Mouse (Mus musculus) intestine, postnatal 0 days (tissue): Measurements from ENCODE around the gene Rpl26. TPM values are rescaled to one million over a fixed set of nuclear protein-coding genes. Genes with fewer than 3 reads are reported as not detected.

ENCODE experiments used
- ATAC-seq: fragments of 200-750 bp; cut with Nextera tagmentation; 2 replicates; pipeline ENCODE4 v1.8.0; 2017; ENCODE audit warnings: mild to moderate bottlenecking, moderate TSS enrichment, moderate library complexity
- H3K27ac ChIP-seq: fragments of 300-500 bp; sonication (generic); 2 replicates; pipeline ENCODE4 v1.5.1; 2014; ENCODE audit warnings: mild to moderate bottlenecking, low read depth, low read length, moderate library complexity
- H3K27me3 ChIP-seq: fragments of 300-500 bp; sonication (generic); replicated peaks from 2 replicates; pipeline ENCODE4 v1.6.1; 2014; ENCODE audit warnings: low read length, mixed read lengths; ENCODE audit not compliant: control insufficient read depth, insufficient read depth
- H3K36me3 ChIP-seq: fragments of 300-500 bp; sonication (generic); 2 replicates; pipeline ENCODE4 v1.6.1; 2014; ENCODE audit warnings: mild to moderate bottlenecking, moderate library complexity; ENCODE audit not compliant: control insufficient read depth, insufficient read depth
- H3K4me1 ChIP-seq: fragments of 300-500 bp; sonication (generic); replicated peaks from 2 replicates; pipeline ENCODE4 v1.6.1; 2014; ENCODE audit warnings: antibody characterized with exemption, low read length, mixed read lengths; ENCODE audit not compliant: control insufficient read depth, insufficient read depth
- H3K4me2 ChIP-seq: fragments of 300-500 bp; sonication (generic); replicated peaks from 2 replicates; pipeline ENCODE4 v1.6.1; 2014; ENCODE audit warnings: low read depth, mild to moderate bottlenecking, moderate library complexity
- H3K4me3 ChIP-seq: fragments of 300-500 bp; sonication (generic); 2 replicates; pipeline ENCODE4 v1.5.1; 2014; ENCODE audit warnings: low read depth, low read length
- H3K9ac ChIP-seq: fragments of 300-500 bp; sonication (generic); 2 replicates; pipeline ENCODE4 v1.6.1; 2014; ENCODE audit warnings: mild to moderate bottlenecking, low read depth, low read length
- H3K9me3 ChIP-seq: fragments of 300-500 bp; sonication (generic); 2 replicates; pipeline ENCODE4 v1.6.1; 2016; ENCODE audit warnings: mixed run types; ENCODE audit not compliant: control insufficient read depth
- CTCF ChIP-seq: sonication (generic); IDR thresholded peaks from 2 replicates; pipeline ENCODE4 v1.5.1; 2016; ENCODE audit warnings: low read depth, mild to moderate bottlenecking, control low read depth, antibody characterized with exemption, moderate library complexity
- WGBS: fragments of 180-500 bp; shearing (Covaris S2); extraction: QIAGEN DNeasy Blood & Tissue Kit; methylation state at CpG from one replicate; pipeline ENCODE4 v1.1.7; 2014; 5-methylcytosine and 5-hydroxymethylcytosine counted together
- polyA plus RNA-seq: library from polyadenylated mRNA; unstranded; fragments of >200 nt; fragmentation: Nextera tagmentation; extraction: Ambion mirVana; gene quantifications from 2 replicates; pipeline ENCODE4 v1.2.1, GENCODE M21; 2015

Gene Rpl26
- polyA plus RNA-seq, 1 experiment from 2014 or later: 623 TPM

DNA sequence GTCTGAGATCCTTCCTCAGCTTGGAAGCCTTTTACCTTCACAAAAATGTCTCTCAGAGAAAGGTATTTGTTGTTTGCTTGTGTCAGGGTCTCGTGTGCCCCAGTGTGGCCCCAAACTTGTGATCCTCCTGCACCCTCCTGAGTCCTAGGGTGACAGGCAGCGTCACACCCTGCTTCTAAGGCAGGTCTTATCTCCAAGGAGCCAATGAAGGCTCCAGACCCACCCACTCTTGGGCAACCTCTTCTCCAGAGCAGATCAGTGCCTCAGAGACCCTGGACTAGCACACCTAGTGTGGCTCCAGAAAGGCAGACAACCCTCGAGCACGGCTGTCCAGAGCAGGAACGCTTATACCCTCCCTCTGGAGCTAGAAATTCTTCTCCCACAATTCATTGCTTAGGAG lies 17.0 kb upstream of the Rpl26 start:
- H3K4me1 ChIP-seq: 0 out of 2 replicates have a peak, but pooled peaks cover 3% of the 10 kb centered on the region
- WGBS: 39% methylated on average over 5 of the region's 5 CpGs
- no peak overlapping the region for H3K9ac ChIP-seq
- H3K9me3 ChIP-seq: no peaks in the 10 kb centered on the region
- no peaks in the 10 kb centered on the region for H3K36me3 ChIP-seq
- no peak for ATAC-seq
- H3K27me3 ChIP-seq: no peaks in the 10 kb centered on the region
- no peak overlapping the region for H3K4me2 ChIP-seq
- no peak overlapping the region for H3K4me3 ChIP-seq
- H3K27ac ChIP-seq: no peak overlapping the region
- no peak for TF ChIP-seq CTCF

- no peak for ATAC-seq
- H3K27me3 ChIP-seq: no peaks in the 10 kb centered on the region
- H3K9ac ChIP-seq: no peak overlapping the region
- no peak overlapping the region for H3K4me3 ChIP-seq
- H3K27ac ChIP-seq: no peak overlapping the region
- H3K4me2 ChIP-seq: no peak overlapping the region
- 84% methylated on average over 5 of the region's 5 CpGs for WGBS
- no peaks in the 10 kb centered on the region for H3K36me3 ChIP-seq
- H3K9me3 ChIP-seq: no peaks in the 10 kb centered on the region
- 0 out of 2 replicates have a peak, but pooled peaks cover 3% of the 10 kb centered on the region for H3K4me1 ChIP-seq
- TF ChIP-seq CTCF: no peak
Observed at GRCm38 (mm10) chr11:68886091-68886490, 15.3 kb upstream of the Rpl26 start.

GRCm38 (mm10) chr11:68888253-68888652 lies 13.1 kb upstream of the Rpl26 start, which contains the start of gene Rnf222:
Gene Rnf222, plus strand, starts transcription at chr11:68888553.
- WGBS: 23% methylated on average over 6 of the region's 6 CpGs
- Histone ChIP-seq H3K4me1 (no peaks in the 10 kb centered on the region), H3K9ac (no peak within 1 kb of the TSS), H3K4me3 (no peak within 1 kb of the TSS), H3K9me3 (no peaks in the 10 kb centered on the region), H3K36me3 (no peaks in the 10 kb centered on the region), H3K27me3 (no peaks in the 10 kb centered on the region), H3K27ac (no peak within 1 kb of the TSS), H3K4me2 (no peak within 1 kb of the TSS)
- no peak for TF ChIP-seq CTCF
- ATAC-seq: no peak

- no peaks in the 10 kb centered on the region for H3K9me3 ChIP-seq
- ATAC-seq: no peak
- H3K9ac ChIP-seq: no peak overlapping the region
- no peaks in the 10 kb centered on the region for H3K4me1 ChIP-seq
- no peak overlapping the region for H3K4me3 ChIP-seq
- no peak overlapping the region for H3K27ac ChIP-seq
- no peaks in the 10 kb centered on the region for H3K36me3 ChIP-seq
- no peak for TF ChIP-seq CTCF
- no peak overlapping the region for H3K4me2 ChIP-seq
- WGBS: 74% methylated on average over 2 of the region's 2 CpGs
- no peaks in the 10 kb centered on the region for H3K27me3 ChIP-seq
Observed at GRCm38 (mm10) chr11:68888653-68889052, 12.7 kb upstream of the Rpl26 start.

DNA sequence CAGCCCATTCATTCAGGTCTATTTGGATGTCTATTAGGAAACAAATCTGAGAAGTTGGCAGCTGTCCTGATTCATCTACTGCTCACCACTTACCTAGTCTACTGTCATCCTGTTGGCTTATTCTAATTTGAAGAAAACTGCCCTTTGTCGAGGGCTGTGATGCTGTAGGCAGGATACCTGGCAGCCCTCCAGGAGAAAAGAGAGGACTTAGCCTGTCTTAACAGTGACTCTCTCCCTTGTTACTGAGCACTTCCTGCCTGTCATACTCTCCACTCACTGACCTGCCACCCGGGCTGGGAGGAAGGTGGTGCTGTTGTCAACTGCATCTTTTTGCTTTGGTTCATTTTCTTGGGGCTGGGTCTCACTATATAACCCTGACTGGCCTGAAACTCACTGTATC lies 10.8 kb upstream of the Rpl26 start:
- no peak overlapping the region for H3K9ac ChIP-seq
- H3K4me2 ChIP-seq: no peak overlapping the region
- 30% methylated on average over 2 of the region's 2 CpGs for WGBS
- H3K27me3 ChIP-seq: no peaks in the 10 kb centered on the region
- TF ChIP-seq CTCF: no peak
- H3K36me3 ChIP-seq: no peaks in the 10 kb centered on the region
- ATAC-seq: no peak
- no peak overlapping the region for H3K27ac ChIP-seq
- H3K4me1 ChIP-seq: no peaks in the 10 kb centered on the region
- H3K9me3 ChIP-seq: no peaks in the 10 kb centered on the region
- H3K4me3 ChIP-seq: no peak overlapping the region

DNA sequence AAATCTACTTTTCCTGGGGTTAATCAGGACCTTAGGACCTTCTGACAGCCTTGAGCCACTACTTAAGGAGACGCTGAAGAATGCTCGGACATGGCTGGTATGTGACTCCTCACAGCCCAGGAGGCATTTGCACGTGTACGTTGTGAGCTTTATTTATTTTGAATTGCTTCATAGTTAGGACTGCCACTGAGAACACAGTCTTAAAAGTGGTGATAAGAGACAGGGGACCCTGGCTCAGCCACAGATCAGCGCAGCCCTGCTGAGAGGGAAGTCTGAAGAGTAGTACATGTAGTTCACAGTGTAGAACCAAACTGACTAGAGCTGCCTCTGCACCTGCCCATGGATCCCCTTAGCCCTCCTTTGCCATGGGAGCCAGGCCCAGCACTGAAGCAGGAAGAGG lies 9.6 kb upstream of the Rpl26 start:
- no peak for ATAC-seq
- no peak overlapping the region for H3K4me2 ChIP-seq
- H3K36me3 ChIP-seq: no peaks in the 10 kb centered on the region
- TF ChIP-seq CTCF: no peak
- H3K4me3 ChIP-seq: no peak overlapping the region
- no peaks in the 10 kb centered on the region for H3K27me3 ChIP-seq
- H3K4me1 ChIP-seq: no peaks in the 10 kb centered on the region
- no peaks in the 10 kb centered on the region for H3K9me3 ChIP-seq
- H3K9ac ChIP-seq: no peak overlapping the region
- 62% methylated on average over 5 of the region's 5 CpGs for WGBS
- no peak overlapping the region for H3K27ac ChIP-seq
